Mouse (Mus musculus) gastrocnemius, postnatal 4 days (tissue): ENCODE results near the gene Gm8138. TPM values are rescaled to one million over a fixed set of nuclear protein-coding genes. Genes with fewer than 3 reads are reported as not detected.
"Not testable (repeated sequence)": the region's sequence is repeated elsewhere in the genome, so short reads cannot be mapped to it uniquely, and the experiment has no call there.

Experiments
- DNase-seq, 2 experiments: peaks; one replicate each; pipeline ENCODE4 v3.0.0; 2021 to 2022; ENCODE audit warnings: low spot score in 2 of 2, mixed read lengths in 2 of 2
- long read RNA-seq, 2 experiments: library from polyadenylated mRNA; stranded (forward); transcript quantifications; one replicate each; pipeline ENCODE4 v2.0.0; 2021
- total RNA-seq, 2 experiments: library from RNA; stranded (reverse); gene quantifications; 2 replicates each; pipeline ENCODE4 v1.2.3; 2021

Gm8138 gene
- not detected for total RNA-seq
- long read RNA-seq, experiment 1: 0 reads
- long read RNA-seq, experiment 2: 0 reads

GRCm38 (mm10) chr14:43416250-43416649 lies at the start of gene Gm8138:
Gene Gm8138 (minus strand): TSS chr14:43416350.
- DNase-seq: not testable (repeated sequence)

- DNase-seq: not testable (repeated sequence)
Measured at GRCm38 (mm10) chr14:43361713-43362112, 54.4 kb downstream of the Gm8138 start.

Other genes starting within 250 kb of the Gm8138 start
- gene Gm7233, start 236.5 kb downstream of the Gm8138 start, total RNA-seq: not detected
- gene Gm8122, start 181.0 kb downstream of the Gm8138 start, total RNA-seq: not detected
- not detected for gene Gm8126, start 157.7 kb downstream of the Gm8138 start, total RNA-seq
- gene Gm9732, start 141.3 kb downstream of the Gm8138 start, total RNA-seq: not detected
- not detected for gene Gm8127, start 122.5 kb downstream of the Gm8138 start, total RNA-seq
- not detected for gene 1700001F09Rik, start 68.5 kb downstream of the Gm8138 start, total RNA-seq
- gene Gm5799, start 127.2 kb upstream of the Gm8138 start, total RNA-seq: not detected
- not detected for gene Gm17654, start 162.8 kb upstream of the Gm8138 start, total RNA-seq
- gene Gm10375, start 191.7 kb upstream of the Gm8138 start, total RNA-seq: not detected